Mouse (Mus musculus) C2C12 (cell line): ENCODE measurements around the gene Nans. TPM values are rescaled to one million over a fixed set of nuclear protein-coding genes. Genes with fewer than 3 reads are reported as not detected.

Source experiments
- H3K27me3 ChIP-seq: one replicate; pipeline ENCODE4 v1.6.1; 2011; ENCODE audit not compliant: control insufficient read depth, insufficient read depth, insufficient read length
- H3K36me3 ChIP-seq: one replicate; pipeline ENCODE4 v1.6.1; 2011; ENCODE audit not compliant: control insufficient read depth, insufficient read depth
- H3K4me3 ChIP-seq: one replicate; pipeline ENCODE4 v1.5.1; 2011; ENCODE audit warnings: mild to moderate bottlenecking, control low read depth; ENCODE audit not compliant: poor library complexity, insufficient read depth, severe bottlenecking
- H3K79me2 ChIP-seq: one replicate; pipeline ENCODE4 v1.6.1; 2011; ENCODE audit not compliant: control insufficient read depth, insufficient read depth
- H3K79me3 ChIP-seq: one replicate; pipeline ENCODE4 v1.6.1; 2011; ENCODE audit warnings: low read depth, control low read depth
- H3ac ChIP-seq: one replicate; pipeline ENCODE3; 2011; ENCODE audit warnings: low read depth; ENCODE audit not compliant: control insufficient read depth, insufficient read length
- CEBPB ChIP-seq: IDR thresholded peaks from one replicate; pipeline ENCODE4 v1.6.1; 2011; ENCODE audit warnings: low read depth, mild to moderate bottlenecking, control low read depth, moderate library complexity
- CTCF ChIP-seq: IDR thresholded peaks from one replicate; pipeline ENCODE4 v1.5.1; 2011; ENCODE audit not compliant: control insufficient read depth, insufficient read depth, insufficient read length
- FOSL1 ChIP-seq: IDR thresholded peaks from one replicate; pipeline ENCODE4 v1.8.0; 2011; ENCODE audit warnings: mild to moderate bottlenecking, low read length; ENCODE audit not compliant: poor library complexity, insufficient read depth, severe bottlenecking
- MAX ChIP-seq: IDR thresholded peaks from one replicate; pipeline ENCODE4 v1.6.1; 2011; ENCODE audit warnings: mild to moderate bottlenecking, control low read depth
- MYOD1 ChIP-seq: IDR thresholded peaks from one replicate; pipeline ENCODE4 v1.6.1; 2011; ENCODE audit warnings: low read depth; ENCODE audit not compliant: control insufficient read depth, insufficient read length
- MYOG ChIP-seq: IDR thresholded peaks from one replicate; pipeline ENCODE4 v1.6.1; 2011; ENCODE audit not compliant: control insufficient read depth, insufficient read length; ENCODE audit errors: extremely low read depth
- USF1 ChIP-seq: IDR thresholded peaks from one replicate; pipeline ENCODE4 v1.6.1; 2011; ENCODE audit warnings: low read depth, mild to moderate bottlenecking, control low read depth, moderate library complexity
- polyA plus RNA-seq: library from polyadenylated mRNA; unstranded; fragments of >200 nt; fragmentation: generic; extraction: Trizol; gene quantifications from one replicate; pipeline ENCODE4 v1.2.1, GENCODE M21; 2012; ENCODE audit warnings: missing spikeins

The Nans gene
- polyA plus RNA-seq, 1 experiment = 115 TPM

GRCm38 (mm10) chr4:46520491-46520890, 31.4 kb downstream of the Nans start:
- Histone ChIP-seq H3K36me3 (no peaks in the 10 kb centered on the region), H3K4me3 (no peak overlapping the region), H3K79me2 (no peaks in the 10 kb centered on the region), H3K27me3 (peaks cover 21% of the 10 kb centered on the region), H3ac (no peak overlapping the region), H3K79me3 (no peaks in the 10 kb centered on the region)
- TF ChIP-seq FOSL1 = no peak
- no peak for TF ChIP-seq CTCF
- TF ChIP-seq MYOD1 = no peak
- no peak for TF ChIP-seq USF1
- TF ChIP-seq MAX = no peak
- TF ChIP-seq MYOG = no peak
- TF ChIP-seq CEBPB = no peak

GRCm38 (mm10) chr4:46521457-46521856, 32.4 kb downstream of the Nans start:
- Histone ChIP-seq H3K36me3 (no peaks in the 10 kb centered on the region), H3K79me3 (no peaks in the 10 kb centered on the region), H3K79me2 (no peaks in the 10 kb centered on the region), H3K27me3 (peaks cover 21% of the 10 kb centered on the region), H3ac (no peak overlapping the region), H3K4me3 (no peak overlapping the region)
- no peak for TF ChIP-seq MYOG
- TF ChIP-seq CTCF = no peak
- no peak for TF ChIP-seq MYOD1
- TF ChIP-seq CEBPB = no peak
- no peak for TF ChIP-seq FOSL1
- no peak for TF ChIP-seq MAX

GRCm38 (mm10) chr4:46523324-46523723, 34.3 kb downstream of the Nans start:
- Histone ChIP-seq H3K36me3 (no peaks in the 10 kb centered on the region), H3K79me3 (no peaks in the 10 kb centered on the region), H3K79me2 (no peaks in the 10 kb centered on the region), H3ac (no peak overlapping the region), H3K4me3 (no peak overlapping the region), H3K27me3 (peaks cover 21% of the 10 kb centered on the region)
- no peak for TF ChIP-seq MAX
- TF ChIP-seq MYOG = no peak
- TF ChIP-seq FOSL1 = no peak
- TF ChIP-seq CTCF = no peak
- no peak for TF ChIP-seq CEBPB
- no peak for TF ChIP-seq MYOD1
- TF ChIP-seq USF1 = no peak

- peaks cover 7% of the 10 kb centered on the region for H3K27me3 ChIP-seq
- no peaks in the 10 kb centered on the region for H3K36me3 ChIP-seq
- no peaks in the 10 kb centered on the region for H3K79me3 ChIP-seq
- H3K79me2 ChIP-seq = no peaks in the 10 kb centered on the region
- no peak overlapping the region for H3ac ChIP-seq
- TF ChIP-seq MYOD1 (no peak), USF1 (no peak), MYOG (no peak), CTCF (no peak), FOSL1 (no peak)
- H3K4me3 ChIP-seq = no peak overlapping the region
These were observed 37.2 kb downstream of the Nans start for GRCm38 (mm10) chr4:46526226-46526625.

GRCm38 (mm10) chr4:46526798-46527557, 37.9 kb downstream of the Nans start:
- Histone ChIP-seq H3K79me2 (no peaks in the 10 kb centered on the region), H3K4me3 (no peak overlapping the region), H3K36me3 (no peaks in the 10 kb centered on the region), H3K79me3 (no peaks in the 10 kb centered on the region), H3K27me3 (no peaks in the 10 kb centered on the region), H3ac (peak overlapping the region; percentile 54)
- TF ChIP-seq MYOD1 (no peak), CTCF (peak; percentile 14)

GRCm38 (mm10) chr4:46527558-46527926, 38.5 kb downstream of the Nans start:
- TF ChIP-seq FOSL1 (no peak), USF1 (no peak), MYOG (no peak), CEBPB (no peak), MAX (no peak), MYOD1 (no peak), CTCF (no peak)
- H3K4me3 ChIP-seq = no peak overlapping the region

More at GRCm38 (mm10) chr4:46527558-46527926, 38.5 kb downstream of the Nans start:
- Histone ChIP-seq H3K36me3 (no peaks in the 10 kb centered on the region), H3K79me3 (no peaks in the 10 kb centered on the region), H3K79me2 (no peaks in the 10 kb centered on the region), H3ac (peak overlapping the region; percentile 54), H3K27me3 (no peaks in the 10 kb centered on the region)
